Mouse (Mus musculus) neural tube, embryonic 10.5 days (tissue): Measurements from ENCODE around the gene Unc79.

Experiments
- DNase-seq: peaks from one replicate; pipeline ENCODE4 v3.0.0-alpha.2; 2017; ENCODE audit warnings: low spot score; ENCODE audit errors: extremely low spot score

The Unc79 gene

DNA sequence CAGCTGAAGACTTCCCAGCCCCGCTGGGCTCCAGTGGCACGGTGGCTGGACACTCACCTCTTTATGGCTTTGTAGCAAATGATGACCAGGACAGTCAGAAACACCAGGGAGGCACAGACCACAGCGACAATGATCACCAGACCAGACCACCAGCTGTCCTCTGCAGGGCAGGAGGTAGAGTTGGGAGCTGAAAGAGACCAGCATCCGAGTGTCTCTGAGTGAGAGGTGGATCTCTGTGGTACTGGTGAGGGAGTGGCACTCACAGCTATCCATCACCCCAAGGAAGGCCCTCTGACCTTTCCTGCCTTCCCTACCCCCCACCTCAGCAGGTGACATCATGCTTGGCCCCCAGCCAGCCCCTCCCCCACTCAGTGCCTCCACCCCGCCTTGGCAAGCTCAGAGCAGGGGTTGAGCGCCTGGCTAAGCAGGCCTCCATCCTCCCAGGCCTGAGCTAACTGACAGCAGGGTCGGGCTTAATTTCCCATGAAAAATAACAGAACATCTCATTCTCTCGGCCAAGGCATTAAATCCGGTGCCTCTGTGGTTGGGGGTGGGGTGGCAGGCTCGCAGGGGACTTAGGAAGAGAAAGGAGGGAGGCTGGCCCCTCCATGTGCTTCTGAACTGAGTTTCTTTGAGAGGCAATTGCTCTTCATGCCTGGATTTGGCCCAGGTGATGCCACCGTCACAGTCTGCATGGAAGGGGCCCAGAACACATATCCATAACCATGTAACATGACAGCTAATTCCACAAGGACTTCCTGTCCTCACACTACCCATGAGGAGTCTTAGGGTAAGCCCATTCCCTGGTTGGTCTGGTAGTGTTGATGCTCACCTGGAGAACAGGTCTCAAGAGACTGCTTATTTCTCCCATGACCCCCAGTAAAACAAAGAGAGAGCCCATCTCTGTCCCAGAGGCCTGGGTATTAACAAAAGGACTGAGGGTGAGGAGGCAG lies 254.2 kb downstream of the Unc79 start:
- DNase-seq: peak; percentile 51

DNA sequence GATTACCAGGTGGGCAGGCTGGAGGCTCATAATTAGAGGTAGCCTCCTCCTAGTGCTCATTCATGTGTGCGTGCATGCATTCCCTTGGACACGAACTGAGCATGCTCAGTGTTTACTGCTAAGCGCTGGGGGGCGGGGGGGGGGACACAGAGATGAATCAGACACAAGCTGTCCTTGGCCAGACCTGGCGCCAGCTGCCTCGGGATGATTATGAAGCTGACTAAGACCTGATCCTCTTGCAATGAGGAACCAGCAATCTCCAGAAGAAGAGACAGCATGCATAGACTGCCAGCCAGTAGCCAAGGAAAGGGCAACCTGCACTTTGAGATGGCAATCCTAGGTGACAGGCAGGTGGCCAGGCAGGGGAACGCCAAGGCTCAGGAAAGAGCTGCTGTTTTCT lies 256.9 kb downstream of the Unc79 start:
- no peak for DNase-seq

DNA sequence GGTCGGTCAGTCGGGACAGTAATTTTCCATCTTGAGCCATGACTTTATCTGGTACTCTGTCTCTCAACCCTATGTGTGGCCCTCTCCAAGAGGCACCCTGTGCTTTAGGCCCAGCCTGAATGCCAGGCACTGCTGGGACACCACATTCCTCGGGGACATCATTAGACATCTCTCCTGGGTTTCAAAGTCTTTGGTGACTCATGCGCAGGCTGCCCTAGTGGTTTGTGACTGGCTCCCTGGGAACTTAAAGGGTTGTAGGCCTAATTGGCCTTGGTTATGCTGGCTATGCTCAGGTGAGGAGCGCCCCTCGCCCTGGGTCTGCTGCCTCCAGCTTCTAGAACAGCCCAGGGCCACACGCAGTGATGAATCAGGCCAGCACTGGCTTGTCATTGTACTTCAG lies 260.9 kb downstream of the Unc79 start:
- DNase-seq: no peak

DNA sequence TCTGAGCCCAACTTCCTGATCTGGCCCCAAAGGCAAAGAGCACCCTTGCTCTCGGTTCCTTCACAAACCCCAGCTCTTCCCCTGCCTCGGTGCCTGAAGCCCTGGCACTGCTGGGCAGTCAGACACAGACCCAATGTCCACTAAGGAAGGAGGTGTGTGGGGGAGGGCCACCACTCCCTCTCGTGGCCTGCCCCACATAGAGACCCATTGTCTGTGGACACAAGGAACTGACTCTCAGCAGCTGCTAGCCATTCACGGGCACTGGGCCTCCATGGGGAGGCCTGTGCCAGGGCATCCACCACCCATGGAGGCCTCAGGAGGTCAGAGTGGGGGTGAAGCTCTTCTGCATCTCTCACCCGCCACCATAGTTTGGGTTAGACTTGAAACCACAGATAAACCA lies 262.4 kb downstream of the Unc79 start:
- no peak for DNase-seq

DNA sequence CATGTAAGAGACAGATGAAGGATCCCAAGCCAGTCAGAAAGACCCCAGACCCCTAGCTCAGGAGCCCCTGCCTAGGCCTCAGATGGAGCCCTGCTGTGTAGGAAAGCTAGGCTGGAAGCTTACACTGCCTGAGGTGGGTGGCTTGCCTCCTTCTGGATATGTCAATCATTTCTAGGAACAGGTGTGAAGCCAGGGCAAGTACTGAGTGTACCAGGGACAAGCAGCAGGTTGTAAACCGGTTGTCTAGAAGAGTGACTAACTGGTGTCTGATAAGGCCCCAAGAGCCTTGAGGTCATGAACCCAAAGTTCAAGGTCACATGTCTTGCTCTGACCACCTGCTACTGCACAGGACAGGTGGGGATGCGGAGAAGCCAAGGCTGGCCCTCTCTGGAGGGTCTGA lies 264.9 kb downstream of the Unc79 start:
- DNase-seq: no peak

DNA sequence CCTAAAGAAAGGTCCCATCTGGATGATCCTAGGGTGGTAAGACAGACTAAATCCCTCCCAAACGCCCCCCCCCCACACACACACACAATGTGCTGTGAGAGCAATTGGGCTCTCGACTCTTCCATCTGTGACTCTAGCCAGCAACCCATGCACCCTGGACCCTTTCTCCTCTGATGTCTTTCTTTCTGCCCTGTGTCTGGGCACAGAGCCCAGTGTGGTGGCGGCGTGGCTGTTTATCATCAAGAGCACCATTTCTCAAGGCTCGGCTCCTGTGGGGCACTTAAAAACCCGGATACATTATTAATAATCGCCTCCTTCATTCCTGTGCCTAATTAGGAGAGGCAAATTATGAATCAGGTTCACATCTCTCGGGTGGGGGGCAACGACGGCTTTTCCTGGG lies 265.6 kb downstream of the Unc79 start:
- no peak for DNase-seq

DNA sequence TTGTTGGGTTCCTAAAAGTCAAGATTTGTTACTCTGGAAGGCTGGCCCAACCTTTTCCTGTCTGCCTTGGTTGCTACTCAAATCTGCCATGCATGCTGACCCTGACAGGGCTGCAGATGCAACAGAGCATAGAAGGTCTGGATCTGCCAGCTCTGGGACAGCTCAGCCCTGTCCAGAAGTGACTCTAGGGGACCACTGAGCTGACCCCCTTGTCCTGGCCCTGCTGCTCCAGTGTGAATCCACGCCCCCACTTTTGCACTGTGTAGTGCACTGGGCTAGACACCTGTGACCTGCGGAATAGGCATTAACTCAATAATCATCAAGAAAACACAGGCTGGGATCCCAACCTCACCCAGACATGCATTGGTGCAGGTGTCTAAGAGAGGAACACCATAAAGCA lies 266.1 kb downstream of the Unc79 start:
- DNase-seq: no peak

DNA sequence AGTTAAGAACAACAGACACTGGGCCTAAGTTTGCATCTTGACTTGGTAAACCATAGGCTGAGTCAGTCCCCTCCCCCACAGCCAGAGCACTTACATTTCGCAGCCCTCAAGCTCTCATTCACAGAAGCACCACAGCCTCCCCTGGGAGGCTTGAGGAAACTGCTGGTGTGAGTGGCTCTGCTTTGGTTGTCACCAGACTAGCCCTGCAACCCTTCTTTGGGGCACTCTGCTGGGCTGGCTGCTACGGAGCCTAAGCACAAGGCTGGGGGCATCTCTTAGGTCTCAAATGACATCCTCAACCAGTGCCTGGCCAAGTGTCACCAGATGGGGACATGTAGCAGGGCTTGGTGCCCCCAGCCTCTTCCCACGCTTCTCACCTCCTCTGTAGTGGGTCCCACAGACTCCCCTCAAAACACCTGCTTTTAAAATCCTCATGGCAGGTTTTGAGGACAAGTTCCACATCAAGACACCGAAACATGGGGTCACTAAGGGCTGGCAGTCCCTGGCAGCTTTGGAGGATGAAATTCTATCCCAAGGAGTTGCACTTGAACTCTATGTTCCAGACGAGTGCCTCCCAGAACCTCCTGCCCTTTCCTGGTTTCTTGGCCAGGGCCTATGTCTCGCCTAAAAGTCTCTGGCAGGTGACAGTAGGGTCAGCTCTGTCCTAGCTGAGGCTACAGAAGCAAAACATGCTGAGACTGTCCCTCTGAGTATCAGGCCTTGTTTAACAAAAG lies 267.4 kb downstream of the Unc79 start:
- DNase-seq: no peak

DNA sequence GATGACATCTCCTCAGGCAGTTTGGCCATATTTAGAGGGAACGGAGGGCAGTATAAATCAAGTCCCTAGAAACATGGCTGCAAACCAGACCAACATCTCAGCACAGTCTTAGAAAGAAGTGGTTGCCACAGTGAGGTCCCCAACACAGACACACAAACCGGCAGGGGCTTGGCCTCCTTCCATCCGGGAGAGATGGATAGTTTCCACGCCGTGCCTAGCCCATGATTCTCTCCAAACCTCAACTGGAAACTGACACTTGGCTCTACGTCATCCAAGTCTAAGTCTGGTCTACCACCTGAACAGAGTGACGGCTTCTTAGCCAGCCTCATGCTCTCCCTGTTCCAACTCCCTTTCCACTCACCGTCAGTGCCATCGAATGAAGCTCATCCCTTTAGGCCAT lies 275.0 kb downstream of the Unc79 start:
- DNase-seq: no peak

DNA sequence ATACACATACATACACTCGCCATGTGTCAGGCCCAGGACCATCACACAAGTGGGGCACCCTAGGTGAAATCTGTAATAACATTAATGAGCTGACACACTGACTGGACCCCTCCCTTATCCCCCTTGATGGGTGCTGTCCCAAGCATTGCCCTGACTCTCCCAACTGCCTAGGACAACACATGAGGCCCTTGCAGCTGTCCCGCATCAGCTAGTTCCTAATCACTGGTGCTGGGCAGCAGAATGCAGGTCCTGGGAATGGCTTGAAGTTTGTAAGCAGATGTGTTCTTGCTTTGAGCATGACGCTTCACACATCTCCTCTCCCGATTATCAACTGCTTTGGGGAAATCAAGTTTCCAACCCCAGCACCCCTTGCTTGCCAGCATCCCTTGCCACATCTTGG lies 277.5 kb downstream of the Unc79 start:
- no peak for DNase-seq

DNA sequence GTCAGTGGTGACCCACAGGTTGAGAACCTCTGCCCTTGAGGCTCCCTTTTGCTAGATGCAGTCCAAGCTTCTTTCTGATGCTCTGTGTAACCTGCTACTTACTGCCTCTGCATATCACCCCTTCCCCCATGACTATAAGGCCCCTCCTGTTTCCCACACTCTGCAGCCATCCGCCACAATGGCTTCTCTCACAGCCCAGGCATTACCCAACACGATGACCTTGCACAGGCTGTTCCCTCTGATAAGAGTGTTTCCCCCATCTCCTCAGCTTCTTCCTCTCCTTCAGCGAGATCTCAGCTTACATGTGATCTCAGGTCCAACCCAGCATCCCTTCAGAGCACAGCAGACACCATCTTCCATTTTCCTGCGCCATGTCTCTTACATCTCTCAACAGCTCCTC lies 280.4 kb downstream of the Unc79 start:
- DNase-seq: no peak
